Mouse (Mus musculus): ENCODE measurements around the gene Aanat.

- TF ChIP-seq CTCF (IDR thresholded peaks at IDR 0.05; ENCODE audit: low read depth, low read length) = no peak
- TF ChIP-seq GATA2 (IDR thresholded peaks at IDR 0.05; ENCODE audit: borderline replicate concordance, low read depth, low read length) = no peak
- TF ChIP-seq GATA1 (IDR thresholded peaks at IDR 0.05; ENCODE audit: borderline replicate concordance, low read length) = no peak
Observed at GRCm38 (mm10) chr11:116575396-116575795, 10.8 kb upstream of the Aanat start.

Data from G1E (cell line).